Mouse (Mus musculus): ENCODE measurements around the gene Gse1. TPM values are rescaled to one million over a fixed set of nuclear protein-coding genes. Genes with fewer than 3 reads are reported as not detected.
A peak's percentile ranks its signal among the peaks of the same experiment; 100 is the strongest.

Gse1 gene
- polyA plus RNA-seq, 1 experiment from 2014 or later = 15.4 TPM

GRCm38 (mm10) chr8:120215416-120216141 is 12.7 kb upstream of the Gse1 start:
- WGBS = 29% methylated on average over 7 of the region's 7 CpGs
- Histone ChIP-seq H3K36me3 (no peaks in the 10 kb centered on the region), H3K27me3 (no peaks in the 10 kb centered on the region), H3K9ac (no peak overlapping the region), H3K9me3 (no peaks in the 10 kb centered on the region), H3K4me3 (no peak overlapping the region), H3K4me1 (replicated peaks) (peaks cover 40% of the 10 kb centered on the region), H3K4me2 (no peak overlapping the region), H3K27ac (replicated peaks) (peak overlapping the region; percentile 46)
- ATAC-seq (ENCODE audit: low FRiP score, low read depth) = peak; percentile 37; the same call in 1 of the 2 replicates

- H3K27me3 ChIP-seq = no peaks in the 10 kb centered on the region
- peaks cover 34% of the 10 kb centered on the region for H3K4me1 ChIP-seq (replicated peaks)
- 20% methylated on average over 13 of the region's 13 CpGs for WGBS
- no peaks in the 10 kb centered on the region for H3K9me3 ChIP-seq
- peak overlapping the region; percentile 28 for H3K27ac ChIP-seq (replicated peaks)
- ATAC-seq (ENCODE audit: low FRiP score, low read depth) = peak; percentile 69
- H3K36me3 ChIP-seq = no peaks in the 10 kb centered on the region
- H3K9ac ChIP-seq = no peak overlapping the region
- H3K4me2 ChIP-seq = no peak overlapping the region
- H3K4me3 ChIP-seq = no peak overlapping the region
Observed at GRCm38 (mm10) chr8:120216855-120217830, 11.1 kb upstream of the Gse1 start.

GRCm38 (mm10) chr8:120222548-120222947 is 5.7 kb upstream of the Gse1 start:
- no peaks in the 10 kb centered on the region for H3K36me3 ChIP-seq
- no peaks in the 10 kb centered on the region for H3K27me3 ChIP-seq
- no peaks in the 10 kb centered on the region for H3K9me3 ChIP-seq
- H3K27ac ChIP-seq (replicated peaks) = no peak overlapping the region
- H3K4me2 ChIP-seq = no peak overlapping the region
- no peak overlapping the region for H3K4me3 ChIP-seq
- WGBS = 41% methylated on average over 11 of the region's 11 CpGs
- peaks cover 32% of the 10 kb centered on the region for H3K4me1 ChIP-seq (replicated peaks)
- no peak for ATAC-seq (ENCODE audit: low FRiP score, low read depth)
- no peak overlapping the region for H3K9ac ChIP-seq

GRCm38 (mm10) chr8:120224521-120225420 is 3.5 kb upstream of the Gse1 start:
- Histone ChIP-seq H3K4me3 (no peak overlapping the region), H3K9ac (no peak overlapping the region), H3K27ac (replicated peaks) (no peak overlapping the region), H3K4me2 (no peak overlapping the region), H3K4me1 (replicated peaks) (peaks cover 39% of the 10 kb centered on the region), H3K36me3 (no peaks in the 10 kb centered on the region), H3K27me3 (no peaks in the 10 kb centered on the region), H3K9me3 (no peaks in the 10 kb centered on the region)
- no peak for ATAC-seq (ENCODE audit: low FRiP score, low read depth)
- 43% methylated on average over 11 of the region's 11 CpGs for WGBS

- H3K9ac ChIP-seq = no peak overlapping the region
- no peak overlapping the region for H3K4me3 ChIP-seq
- H3K36me3 ChIP-seq = no peaks in the 10 kb centered on the region
- H3K9me3 ChIP-seq = no peaks in the 10 kb centered on the region
- H3K4me2 ChIP-seq = no peak overlapping the region
- peaks cover 48% of the 10 kb centered on the region for H3K4me1 ChIP-seq (replicated peaks)
- no peak overlapping the region for H3K27ac ChIP-seq (replicated peaks)
- 24% methylated on average over 10 of the region's 10 CpGs for WGBS
- no peak for ATAC-seq (ENCODE audit: low FRiP score, low read depth)
- no peaks in the 10 kb centered on the region for H3K27me3 ChIP-seq
Observed at GRCm38 (mm10) chr8:120225421-120226151, 2.7 kb upstream of the Gse1 start.

GRCm38 (mm10) chr8:120226700-120227577 is 1.3 kb upstream of the Gse1 start:
- 45% methylated on average over 5 of the region's 5 CpGs for WGBS
- Histone ChIP-seq H3K27me3 (peaks cover 5% of the 10 kb centered on the region; the same call in 1 of the 2 replicates), H3K9me3 (no peaks in the 10 kb centered on the region), H3K4me2 (peak overlapping the region; percentile 83; the same call in 1 of the 2 replicates), H3K4me3 (no peak overlapping the region), H3K9ac (no peak overlapping the region), H3K4me1 (replicated peaks) (peaks cover 61% of the 10 kb centered on the region), H3K27ac (replicated peaks) (no peak overlapping the region), H3K36me3 (no peaks in the 10 kb centered on the region)
- ATAC-seq (ENCODE audit: low FRiP score, low read depth) = no peak

- Histone ChIP-seq H3K36me3 (no peaks in the 10 kb centered on the region), H3K4me2 (peak overlapping the region; percentile 83), H3K9me3 (no peaks in the 10 kb centered on the region), H3K27me3 (peaks cover 5% of the 10 kb centered on the region; the same call in 1 of the 2 replicates), H3K27ac (replicated peaks) (no peak overlapping the region), H3K4me1 (replicated peaks) (peaks cover 63% of the 10 kb centered on the region), H3K9ac (no peak overlapping the region), H3K4me3 (peak overlapping the region; percentile 58)
- ATAC-seq (ENCODE audit: low FRiP score, low read depth) = 0 out of 2 replicates have a peak, but pooled peaks have one; percentile 4
Observed at GRCm38 (mm10) chr8:120227578-120227876, 729 bp upstream of the Gse1 start.

GRCm38 (mm10) chr8:120228781-120229573 is 721 bp downstream of the Gse1 start:
- Histone ChIP-seq H3K4me2 (peak overlapping the region; percentile 83), H3K4me3 (peak overlapping the region; percentile 58), H3K27me3 (peaks cover 8% of the 10 kb centered on the region; the same call in 1 of the 2 replicates), H3K27ac (replicated peaks) (peak overlapping the region; percentile 44), H3K36me3 (no peaks in the 10 kb centered on the region), H3K9ac (peak overlapping the region; percentile 51), H3K4me1 (replicated peaks) (peaks cover 70% of the 10 kb centered on the region), H3K9me3 (no peaks in the 10 kb centered on the region)
- WGBS = under 1% methylated on average over 108 of the region's 125 CpGs
- ATAC-seq (ENCODE audit: low FRiP score, low read depth) = peak; percentile 59

GRCm38 (mm10) chr8:120229574-120229916 is 1.3 kb downstream of the Gse1 start:
- Histone ChIP-seq H3K36me3 (no peaks in the 10 kb centered on the region), H3K4me2 (peak overlapping the region; percentile 83), H3K4me1 (replicated peaks) (peaks cover 76% of the 10 kb centered on the region), H3K4me3 (peak overlapping the region; percentile 58), H3K27ac (replicated peaks) (no peak overlapping the region), H3K9me3 (no peaks in the 10 kb centered on the region), H3K9ac (peak overlapping the region; percentile 51; the same call in 1 of the 2 replicates), H3K27me3 (peaks cover 8% of the 10 kb centered on the region; the same call in 1 of the 2 replicates)
- WGBS = 0% methylated on average over 21 of the region's 22 CpGs
- no peak for ATAC-seq (ENCODE audit: low FRiP score, low read depth)

GRCm38 (mm10) chr8:120230081-120230480 is 1.8 kb downstream of the Gse1 start:
- H3K36me3 ChIP-seq = no peaks in the 10 kb centered on the region
- H3K27ac ChIP-seq (replicated peaks) = no peak overlapping the region
- peak overlapping the region; percentile 83 for H3K4me2 ChIP-seq
- H3K9me3 ChIP-seq = no peaks in the 10 kb centered on the region
- 8% methylated on average over 22 of the region's 22 CpGs for WGBS
- ATAC-seq (ENCODE audit: low FRiP score, low read depth) = no peak
- H3K4me3 ChIP-seq = peak overlapping the region; percentile 58
- H3K9ac ChIP-seq = peak overlapping the region; percentile 51; the same call in 1 of the 2 replicates
- peaks cover 81% of the 10 kb centered on the region for H3K4me1 ChIP-seq (replicated peaks)
- H3K27me3 ChIP-seq = peaks cover 8% of the 10 kb centered on the region; the same call in 1 of the 2 replicates
